Mouse (Mus musculus) liver, adult 2 months (tissue): Measurements from ENCODE around the gene Cd200. TPM values are rescaled to one million over a fixed set of nuclear protein-coding genes. Genes with fewer than 3 reads are reported as not detected.
"Not testable (repeated sequence)": the region's sequence is repeated elsewhere in the genome, so short reads cannot be mapped to it uniquely, and the experiment has no call there.

Experiments used
- DNase-seq: peaks from one replicate; pipeline ENCODE4 v3.0.0-alpha.2; 2011; ENCODE audit warnings: low read depth, low spot score; ENCODE audit errors: extremely low read depth
- H3K27ac ChIP-seq: fragments of 200-500 bp; replicated peaks from 2 replicates; pipeline ENCODE4 v1.5.1; 2012; ENCODE audit warnings: low read depth, mild to moderate bottlenecking, control low read depth, inconsistent platforms, low read length; ENCODE audit not compliant: insufficient read depth
- H3K27me3 ChIP-seq: fragments of 200-500 bp; 2 replicates; pipeline ENCODE4 v1.6.1; 2012; ENCODE audit warnings: mild to moderate bottlenecking, moderate library complexity, low read length, inconsistent platforms; ENCODE audit not compliant: control insufficient read depth, insufficient read depth
- H3K36me3 ChIP-seq: fragments of 200-500 bp; 2 replicates; pipeline ENCODE4 v1.6.1; 2012; ENCODE audit warnings: low read length, inconsistent platforms; ENCODE audit not compliant: control insufficient read depth, insufficient read depth
- H3K4me1 ChIP-seq: fragments of 200-500 bp; 2 replicates; pipeline ENCODE4 v1.6.1; 2011; ENCODE audit warnings: low read length; ENCODE audit not compliant: control insufficient read depth, insufficient read depth
- H3K4me3 ChIP-seq: fragments of 200-500 bp; 2 replicates; pipeline ENCODE4 v1.5.1; 2011; ENCODE audit warnings: low read depth, mild to moderate bottlenecking, control low read depth, low read length, moderate library complexity; ENCODE audit not compliant: insufficient read depth
- H3K79me2 ChIP-seq: fragments of 200-500 bp; 2 replicates; pipeline ENCODE4 v1.6.1; 2012; ENCODE audit warnings: inconsistent platforms, mild to moderate bottlenecking, low read length, moderate library complexity; ENCODE audit not compliant: control insufficient read depth, insufficient read depth
- H3K9ac ChIP-seq: fragments of 200-500 bp; 2 replicates; pipeline ENCODE4 v1.6.1; 2012; ENCODE audit warnings: low read depth, mild to moderate bottlenecking, control low read depth, inconsistent platforms, low read length
- CTCF ChIP-seq: fragments of 200-500 bp; IDR thresholded peaks from 2 replicates; pipeline ENCODE4 v1.5.1; 2011; ENCODE audit warnings: low read depth, low read length, control low read depth
- POLR2A ChIP-seq: fragments of 200-500 bp; IDR thresholded peaks from 2 replicates; pipeline ENCODE4 v1.6.1; 2011; ENCODE audit warnings: low read length, control low read depth; ENCODE audit not compliant: insufficient read depth; ENCODE audit errors: extremely low read depth
- WGBS: fragments of 180-500 bp; shearing (Covaris S2); methylation state at CpG from one replicate; pipeline ENCODE4 v1.1.7; 2018; 5-methylcytosine and 5-hydroxymethylcytosine counted together
- polyA plus RNA-seq: library from polyadenylated mRNA; depleted of rRNA; stranded (reverse); fragments of >200 nt; gene quantifications from 2 replicates; pipeline ENCODE4 v1.2.3, GENCODE M21; 2012
- total RNA-seq: library from RNA; depleted of rRNA; stranded (reverse); fragments of >200 nt; gene quantifications from 2 replicates; pipeline ENCODE4 v1.2.3, GENCODE M21; 2014

Cd200 gene
- total and polyA plus RNA-seq, 2 experiments = 0.86 to 1.0 TPM

DNA sequence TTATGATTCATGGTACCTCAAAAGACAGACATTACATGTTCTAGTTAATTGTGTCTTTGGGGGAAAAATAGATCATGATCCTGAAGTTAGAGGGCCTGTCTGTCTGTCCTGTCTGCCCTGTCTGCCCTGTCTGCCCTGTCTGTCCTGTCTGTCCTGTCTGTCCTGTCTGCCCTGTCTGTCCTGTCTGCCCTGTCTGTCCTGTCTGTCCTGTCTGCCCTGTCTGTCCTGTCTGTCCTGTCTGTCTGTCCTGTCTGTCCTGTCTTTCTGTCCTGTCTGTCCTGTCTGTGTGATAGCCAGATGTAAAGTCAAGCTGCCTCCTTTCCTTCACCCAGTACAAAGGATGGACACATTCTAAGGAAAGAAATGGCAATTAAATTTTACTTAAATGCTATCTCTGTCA, 56.0 kb downstream of the Cd200 start:
- Histone ChIP-seq H3K4me1 (no peaks in the 10 kb centered on the region), H3K9ac (no peak overlapping the region), H3K79me2 (no peaks in the 10 kb centered on the region), H3K27me3 (no peaks in the 10 kb centered on the region), H3K36me3 (no peaks in the 10 kb centered on the region), H3K4me3 (no peak overlapping the region), H3K27ac (no peak overlapping the region)
- peak; percentile 10 for DNase-seq
- TF ChIP-seq POLR2A (no peak), CTCF (no peak)

- no peaks in the 10 kb centered on the region for H3K4me1 ChIP-seq
- TF ChIP-seq POLR2A (no peak), CTCF (no peak)
- H3K4me3 ChIP-seq = no peak overlapping the region
- no peaks in the 10 kb centered on the region for H3K36me3 ChIP-seq
- WGBS = 72% methylated on average over 4 of the region's 4 CpGs
- no peak overlapping the region for H3K27ac ChIP-seq
- DNase-seq = no peak
- no peaks in the 10 kb centered on the region for H3K27me3 ChIP-seq
- no peak overlapping the region for H3K9ac ChIP-seq
- H3K79me2 ChIP-seq = no peaks in the 10 kb centered on the region
Measured at GRCm38 (mm10) chr16:45350767-45351166, 58.1 kb downstream of the Cd200 start.

DNA sequence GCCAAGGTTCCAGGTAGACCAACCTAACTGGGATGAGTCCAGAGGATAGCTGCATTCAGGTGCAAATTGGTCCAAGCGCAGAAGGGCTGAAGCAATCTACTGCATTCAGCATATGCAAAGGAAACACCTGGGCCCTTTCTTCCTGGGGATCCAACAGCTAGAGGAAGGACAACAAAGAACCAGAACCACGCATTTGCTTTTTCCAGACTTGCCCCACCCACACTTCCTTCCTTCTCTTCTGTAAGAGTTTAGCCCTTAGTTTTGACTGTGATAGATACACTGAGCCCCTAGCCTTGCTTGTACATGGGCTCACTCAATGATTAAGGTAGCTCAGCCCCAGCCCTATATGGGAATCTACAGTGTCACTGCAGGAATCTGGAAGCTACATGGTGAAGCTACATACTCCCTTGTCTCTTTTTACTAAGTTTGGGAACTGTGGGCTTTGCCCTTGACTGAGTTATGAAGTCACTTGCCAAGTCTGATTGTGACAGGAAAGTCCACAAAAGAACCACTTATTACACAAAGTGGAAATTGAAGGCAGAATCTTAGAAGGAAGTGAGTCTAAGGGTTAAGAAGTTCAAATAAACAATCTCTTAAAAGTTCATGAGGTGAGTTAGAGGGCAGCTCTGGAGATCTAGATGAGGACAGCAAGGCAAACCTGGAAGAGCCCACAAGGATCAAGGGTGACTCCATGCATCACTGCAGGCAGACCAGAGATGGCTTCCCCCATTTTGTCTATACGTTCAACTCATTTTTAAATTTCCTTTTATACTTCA, 59.1 kb downstream of the Cd200 start:
- H3K36me3 ChIP-seq = no peaks in the 10 kb centered on the region
- no peak overlapping the region for H3K9ac ChIP-seq
- H3K4me1 ChIP-seq = no peaks in the 10 kb centered on the region
- no peaks in the 10 kb centered on the region for H3K79me2 ChIP-seq
- H3K4me3 ChIP-seq = no peak overlapping the region
- no peaks in the 10 kb centered on the region for H3K27me3 ChIP-seq
- DNase-seq = no peak
- no peak for TF ChIP-seq CTCF
- no peak for TF ChIP-seq POLR2A
- 81% methylated on average over 3 of the region's 3 CpGs for WGBS
- H3K27ac ChIP-seq = no peak overlapping the region

DNA sequence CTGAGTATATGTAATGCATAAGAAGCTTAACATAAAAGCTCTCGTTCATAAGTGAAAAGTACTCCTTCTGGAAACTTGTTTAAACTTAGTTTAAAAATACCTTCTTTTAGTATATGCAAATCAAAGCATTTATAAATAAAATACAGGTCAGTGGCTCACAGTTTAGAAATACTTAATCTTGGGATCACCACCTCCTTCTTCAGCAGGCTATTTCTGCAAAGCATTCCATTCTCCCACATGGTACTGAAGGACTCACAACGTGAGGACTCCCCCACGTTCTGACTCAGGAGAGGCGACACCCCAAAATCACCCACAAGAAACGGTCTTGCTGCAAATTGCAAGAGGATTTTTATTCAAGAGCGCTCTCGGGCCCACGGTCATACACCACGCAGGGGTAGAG, 60.6 kb downstream of the Cd200 start:
- not testable (repeated sequence) for H3K27me3 ChIP-seq, H3K9ac ChIP-seq, H3K27ac ChIP-seq, DNase-seq, H3K79me2 ChIP-seq, H3K4me1 ChIP-seq, H3K36me3 ChIP-seq, H3K4me3 ChIP-seq
- 93% methylated on average over 9 of the region's 9 CpGs for WGBS

DNA sequence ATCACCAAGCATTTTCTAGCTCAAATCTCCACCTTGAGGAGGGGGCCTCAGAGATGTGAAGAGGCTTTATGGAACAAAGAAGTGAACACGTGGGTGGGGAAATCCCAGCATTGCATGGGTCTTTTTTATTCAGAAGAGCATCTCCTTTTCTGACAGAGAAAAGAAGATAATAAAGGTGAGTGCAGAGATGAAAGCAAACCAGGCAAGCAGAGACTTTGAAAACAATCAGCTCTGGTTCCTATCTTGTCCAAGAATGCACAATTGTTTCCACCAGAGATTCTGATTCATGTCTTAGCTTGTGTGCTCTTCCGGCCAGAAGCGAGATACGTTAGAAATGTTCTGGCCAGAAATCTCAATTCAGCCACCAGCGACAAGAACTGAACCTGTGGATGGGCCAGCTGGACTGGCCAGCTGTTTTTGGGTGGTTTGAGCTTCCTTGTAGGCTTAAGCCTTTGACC, 61.9 kb downstream of the Cd200 start:
- Histone ChIP-seq H3K4me1 (no peaks in the 10 kb centered on the region), H3K9ac (no peak overlapping the region), H3K27me3 (no peaks in the 10 kb centered on the region), H3K79me2 (no peaks in the 10 kb centered on the region), H3K27ac (no peak overlapping the region), H3K4me3 (no peak overlapping the region), H3K36me3 (no peaks in the 10 kb centered on the region)
- DNase-seq = no peak
- TF ChIP-seq POLR2A (no peak), CTCF (no peak)
- WGBS = 85% methylated on average over 5 of the region's 5 CpGs

DNA sequence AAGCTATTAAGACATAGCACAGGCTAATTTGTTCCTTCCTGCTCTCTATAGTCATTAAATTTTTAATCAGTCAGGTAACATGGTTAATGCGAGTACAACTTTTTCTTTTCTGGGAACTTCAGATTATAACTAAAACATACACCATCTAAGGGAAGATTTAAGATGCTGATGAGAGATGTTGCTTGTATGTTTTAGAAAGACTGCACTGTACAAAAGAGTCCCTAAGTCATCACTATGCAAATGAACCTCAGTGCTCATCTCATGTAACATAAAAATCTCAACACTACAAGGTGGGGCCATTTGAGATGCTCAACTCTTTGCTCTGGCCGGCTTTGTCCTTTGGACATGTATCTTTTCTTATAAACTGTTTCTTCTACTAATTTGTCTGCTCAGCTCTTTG, 62.5 kb downstream of the Cd200 start:
- H3K79me2 ChIP-seq = no peaks in the 10 kb centered on the region
- TF ChIP-seq CTCF (no peak), POLR2A (no peak)
- WGBS = 95% methylated on average over 2 of the region's 2 CpGs

More for the DNA sequence above, 62.5 kb downstream of the Cd200 start:
- no peak overlapping the region for H3K9ac ChIP-seq
- H3K27me3 ChIP-seq = no peaks in the 10 kb centered on the region
- H3K27ac ChIP-seq = no peak overlapping the region
- H3K4me1 ChIP-seq = no peaks in the 10 kb centered on the region
- H3K36me3 ChIP-seq = no peaks in the 10 kb centered on the region
- no peak overlapping the region for H3K4me3 ChIP-seq
- DNase-seq = no peak
